ENCODE assay signal across 21 mouse cellular contexts in the genomic region with DNA sequence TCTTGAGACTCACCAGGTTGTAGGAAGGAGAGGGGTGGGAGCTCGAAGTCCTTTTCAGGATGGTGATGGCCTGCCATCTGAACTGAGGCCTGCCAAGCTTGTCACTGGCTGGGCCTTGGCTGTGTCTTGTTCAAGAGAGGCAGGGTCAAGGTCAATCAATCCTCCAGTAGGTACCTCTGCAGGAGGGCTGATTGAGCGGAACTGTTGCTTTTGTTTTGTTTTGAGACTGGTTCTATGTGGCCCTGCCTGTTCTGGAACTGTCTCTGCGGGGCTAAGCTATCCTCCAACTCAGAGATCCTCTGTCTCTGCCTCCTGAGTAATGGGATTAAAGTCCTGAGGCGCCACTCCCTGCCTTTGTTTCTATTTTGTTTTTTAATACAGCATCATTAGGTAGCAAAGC. TPM values are rescaled to one million over a fixed set of nuclear protein-coding genes. Genes with fewer than 3 reads are reported as not detected.
DNase-seq lines count a peak whose midpoint lies in the region; ATAC-seq and TF ChIP-seq lines count a peak whose summit lies in the region.
"Had no signal": no experiment of that assay in that cellular context is flagged by ENCODE, and none has a peak within 500 bp of the region (broad histone marks: within the 10 kb centered on the region; RNA-seq: fewer than 3 reads in every experiment).

No protein-coding gene starts in this region.

- H3K36me3 ChIP-seq in E14TG2a.4 (ENCODE audit: insufficient read depth, low read length) (peaks cover 55% of the 10 kb centered on the region), ES-E14 (ENCODE audit: control insufficient read depth, insufficient read depth, low read length, poor library complexity, severe bottlenecking) (peaks cover 33% of the 10 kb centered on the region)
- peaks cover 22% of the 10 kb centered on the region for H3K36me3 ChIP-seq in hindbrain, postnatal 0 days (ENCODE audit: insufficient read depth, low read length)

- H3K4me1 ChIP-seq in E14TG2a.4 (replicated peaks; ENCODE audit: low read depth, low read length) (peaks cover 89% of the 10 kb centered on the region), ES-E14 (ENCODE audit: control insufficient read depth in 2 of 2, insufficient read depth in 2 of 2, low read length in 2 of 2, poor library complexity in 1 of 2) (peaks cover 5 to 23% of the 10 kb centered on the region in 2 experiments; a peak in 3 of 4 replicates)
- peaks cover 18% of the 10 kb centered on the region for H3K4me1 ChIP-seq in hindbrain, postnatal 0 days (ENCODE audit: insufficient read depth, low read length)

- no peak for TF ChIP-seq CTCF in E14TG2a.4 (conservative IDR thresholded peaks at IDR 0.05; ENCODE audit: low read length)
- TF ChIP-seq CTCF in hindbrain, postnatal 0 days (IDR thresholded peaks at IDR 0.05; ENCODE audit: low read depth), result no peak

- no peak overlapping the region for H3K9ac ChIP-seq in ES-E14 (ENCODE audit: insufficient read depth, low read depth, low read length, poor library complexity, severe bottlenecking)
- no peak overlapping the region for H3K9ac ChIP-seq in hindbrain, postnatal 0 days (replicated peaks; ENCODE audit: low read length)
- H3K9ac ChIP-seq: embryonic facial prominence, embryonic 13.5 days; forebrain, embryonic 12.5 days; heart, embryonic 13.5 days; hindbrain, embryonic 13.5 days; intestine, embryonic 15.5 days had no signal

- no peaks in the 10 kb centered on the region for H3K9me3 ChIP-seq in E14TG2a.4 (ENCODE audit: low read length)
- H3K9me3 ChIP-seq in ES-E14 (ENCODE audit: control insufficient read depth, insufficient read depth, low read depth, low read length), result no peaks in the 10 kb centered on the region
- no peaks in the 10 kb centered on the region for H3K9me3 ChIP-seq in hindbrain, postnatal 0 days (ENCODE audit: low read length)
- H3K9me3 ChIP-seq: embryonic facial prominence, embryonic 13.5 days; forebrain, embryonic 12.5 days; heart, embryonic 13.5 days; hindbrain, embryonic 13.5 days; intestine, embryonic 15.5 days had no signal

- peak; percentile 34 for DNase-seq in cerebellum, adult 9-10 months
- no peak for DNase-seq in cerebellum, adult 11 months
- DNase-seq in ES-E14 (ENCODE audit: low read depth, low spot score) (peak; percentile 61), ZHBTc4 (ENCODE audit: low read depth, low spot score) (peak; percentile 93)
- DNase-seq in adrenal gland, postnatal 25 days, result no peak
- no peak for DNase-seq in spleen, postnatal 4 days (ENCODE audit: low spot score in 2 of 2)
- DNase-seq in hindbrain, postnatal 0 days (ENCODE audit: low spot score), result no peak
- DNase-seq: cerebellum, adult 8-10 months; cerebellum, postnatal 36 days; gastrocnemius, postnatal 36 days; heart, adult 11 months; heart, postnatal 36 days; kidney, adult 18-20 months had no signal

- 0 out of 2 replicates have a peak overlapping the region, but pooled peaks have one; percentile 13 for H3K4me3 ChIP-seq in E14TG2a.4 (replicated peaks; ENCODE audit: low read length)
- no peak overlapping the region for H3K4me3 ChIP-seq in ES-E14 (ENCODE audit: insufficient read depth in 1 of 2, low read depth in 1 of 2, low read length in 2 of 2, poor library complexity in 1 of 2, severe bottlenecking in 1 of 2)
- H3K4me3 ChIP-seq in hindbrain, postnatal 0 days (ENCODE audit: low read length), result no peak overlapping the region
- H3K4me3 ChIP-seq: embryonic facial prominence, embryonic 13.5 days; forebrain, embryonic 12.5 days; heart, embryonic 13.5 days; hindbrain, embryonic 13.5 days; intestine, embryonic 15.5 days had no signal

- H3K27ac ChIP-seq in ES-E14 (ENCODE audit: insufficient read depth, low read depth, low read length, poor library complexity, severe bottlenecking), result peak overlapping the region; percentile 81
- no peak overlapping the region for H3K27ac ChIP-seq in hindbrain, postnatal 0 days
- H3K27ac ChIP-seq: embryonic facial prominence, embryonic 13.5 days; forebrain, embryonic 12.5 days; hindbrain, embryonic 13.5 days; intestine, embryonic 15.5 days had no signal

- WGBS in hindbrain, postnatal 0 days, result 56% methylated on average over 4 of the region's 4 CpGs

- in situ Hi-C loops in ES-E14 (cut with MboI; ENCODE audit: low sequenced_read_pairs in 2 of 2, unreplicated experiment in 2 of 2), result no loop called here

- H3K27me3 ChIP-seq in E14TG2a.4 (ENCODE audit: insufficient read depth, low read length), result peaks cover 18% of the 10 kb centered on the region
- H3K27me3 ChIP-seq in hindbrain, postnatal 0 days (ENCODE audit: insufficient read depth, low read length), result no peaks in the 10 kb centered on the region
- H3K27me3 ChIP-seq: Patski had no signal

- no peak for ATAC-seq in hindbrain, postnatal 0 days
- ATAC-seq: forebrain, embryonic 16.5 days; intestine, embryonic 15.5 days had no signal

- H3K4me2 ChIP-seq in hindbrain, postnatal 0 days (ENCODE audit: low read depth, low read length), result no peak overlapping the region
- H3K4me2 ChIP-seq: embryonic facial prominence, embryonic 13.5 days; forebrain, embryonic 12.5 days; heart, embryonic 13.5 days; hindbrain, embryonic 13.5 days; intestine, embryonic 15.5 days had no signal

TF ChIP-seq in ES-E14, 5 proteins besides CTCF, POLR2A, EP300 and RAD21:
- TF ChIP-seq HCFC1 (IDR thresholded peaks at IDR 0.05; ENCODE audit: borderline replicate concordance, insufficient read depth, low read length) (no peak), MAFK (IDR thresholded peaks at IDR 0.05; ENCODE audit: insufficient read depth, low read depth, low read length) (no peak), CHD2 (IDR thresholded peaks at IDR 0.05; ENCODE audit: low read depth, low read length) (no peak), ZC3H11A (IDR thresholded peaks at IDR 0.05; ENCODE audit: borderline replicate concordance, low read depth, low read length) (no peak), ZNF384 (IDR thresholded peaks at IDR 0.05; ENCODE audit: low read depth, low read length) (no peak)

RNA-seq across cellular contexts. Expression of a gene that starts 5.0 kb away (rescaled TPM):
- total RNA-seq in ES-E14 (2012; rRNA removed), result 13.4 and 28.4 TPM in 2 replicates
- 97.3 and 130 TPM in 2 replicates for total RNA-seq in adrenal gland, postnatal 25 days (2021)
- total RNA-seq in hindbrain, postnatal 0 days (2014; rRNA removed), result 277 and 282 TPM in 2 replicates
- polyA plus RNA-seq in hindbrain, postnatal 0 days (2015; fragmentation: Nextera tagmentation; extraction: Ambion mirVana), result 105 and 110 TPM in 2 replicates

Comparison
In these comparisons a context has a peak if more than half of its experiments do, and no peak if none do; other contexts are left out.
1. DNase-seq: peak in cerebellum, adult 9-10 months (single experiment), ES-E14 (single experiment) and ZHBTc4 (single experiment); none in cerebellum, adult 11 months (single experiment), adrenal gland, postnatal 25 days (single experiment), spleen, postnatal 4 days (0 of 2) and hindbrain, postnatal 0 days (single experiment).